32 mouse cellular contexts compared by ENCODE assay signal in genomic region chr15:79850143-79850542, GRCm38 (mm10). TPM values are rescaled to one million over a fixed set of nuclear protein-coding genes. Genes with fewer than 3 reads are reported as not detected.
DNase-seq lines count a peak whose midpoint lies in the region; ATAC-seq and TF ChIP-seq lines count a peak whose summit lies in the region.
"Had no signal": no experiment of that assay in that cellular context is flagged by ENCODE, and none has a peak within 500 bp of the region (broad histone marks: within the 10 kb centered on the region; RNA-seq: fewer than 3 reads in every experiment).

No protein-coding gene starts in this region.

- no peaks in the 10 kb centered on the region for H3K79me2 ChIP-seq in MEL (ENCODE audit: control insufficient read depth, insufficient read depth, low read length, poor library complexity)

- H3K27ac ChIP-seq in liver, embryonic 14.5 days, result no peak overlapping the region
- no peak overlapping the region for H3K27ac ChIP-seq in MEL (ENCODE audit: control insufficient read depth, low read depth, low read length)
- H3K27ac ChIP-seq in midbrain, embryonic 14.5 days (replicated peaks; ENCODE audit: low read depth, low read length), result no peak overlapping the region
- no peak overlapping the region for H3K27ac ChIP-seq in intestine, embryonic 16.5 days (ENCODE audit: low read length)
- H3K27ac ChIP-seq in forebrain, embryonic 15.5 days (replicated peaks), result no peak overlapping the region
- H3K27ac ChIP-seq: embryonic facial prominence, embryonic 10.5 days; embryonic facial prominence, embryonic 13.5 days; forebrain, embryonic 10.5 days; forebrain, embryonic 13.5 days; gastrocnemius, adult 2 months; hindbrain, embryonic 12.5 days; hindbrain, embryonic 15.5 days had no signal

- no peaks in the 10 kb centered on the region for H3K27me3 ChIP-seq in liver, embryonic 14.5 days (ENCODE audit: control insufficient read depth, insufficient read depth, low read length)
- H3K27me3 ChIP-seq in E14TG2a.4 (ENCODE audit: insufficient read depth, low read length), result no peaks in the 10 kb centered on the region
- peaks cover 0 to 2% of the 10 kb centered on the region in 2 experiments; a peak in 1 of 4 replicates for H3K27me3 ChIP-seq in MEL (ENCODE audit: control insufficient read depth in 1 of 2, insufficient read depth in 2 of 2, low read length in 2 of 2)
- no peaks in the 10 kb centered on the region for H3K27me3 ChIP-seq in midbrain, embryonic 14.5 days (ENCODE audit: control insufficient read depth, insufficient read depth, low read length)
- H3K27me3 ChIP-seq in intestine, embryonic 16.5 days (replicated peaks; ENCODE audit: control insufficient read depth, insufficient read depth, low read length), result no peaks in the 10 kb centered on the region
- no peaks in the 10 kb centered on the region for H3K27me3 ChIP-seq in forebrain, embryonic 15.5 days
- H3K27me3 ChIP-seq: embryonic facial prominence, embryonic 13.5 days; hindbrain, embryonic 12.5 days; hindbrain, embryonic 15.5 days had no signal

- no peak for TF ChIP-seq POLR2A in MEL (IDR thresholded peaks at IDR 0.05; ENCODE audit: control insufficient read depth in 1 of 2, insufficient read depth in 1 of 2, low read depth in 1 of 2, low read length in 2 of 2, poor library complexity in 1 of 2)

- H3K4me1 ChIP-seq in liver, embryonic 14.5 days (replicated peaks; ENCODE audit: control insufficient read depth in 2 of 2, insufficient read depth in 2 of 2, low read length in 1 of 2), result no peaks in the 10 kb centered on the region
- H3K4me1 ChIP-seq in E14TG2a.4 (replicated peaks; ENCODE audit: low read depth, low read length), result peaks cover 77% of the 10 kb centered on the region
- 0 out of 4 replicates have a peak, but pooled peaks cover 0 to 4% of the 10 kb centered on the region in 2 experiments for H3K4me1 ChIP-seq in MEL (ENCODE audit: control insufficient read depth in 1 of 2, insufficient read depth in 2 of 2, low read length in 2 of 2)
- H3K4me1 ChIP-seq in midbrain, embryonic 14.5 days (ENCODE audit: control insufficient read depth, insufficient read depth, low read length), result no peaks in the 10 kb centered on the region
- peaks cover 6% of the 10 kb centered on the region; the same call in 1 of the 2 replicates for H3K4me1 ChIP-seq in intestine, embryonic 16.5 days (ENCODE audit: control insufficient read depth, insufficient read depth, low read length)
- H3K4me1 ChIP-seq in forebrain, embryonic 15.5 days, result no peaks in the 10 kb centered on the region

- no peak overlapping the region for H3K4me2 ChIP-seq in liver, embryonic 14.5 days (ENCODE audit: low read depth)
- no peak overlapping the region for H3K4me2 ChIP-seq in midbrain, embryonic 14.5 days (ENCODE audit: low read length)
- no peak overlapping the region for H3K4me2 ChIP-seq in intestine, embryonic 16.5 days (ENCODE audit: low read depth, low read length)
- no peak overlapping the region for H3K4me2 ChIP-seq in forebrain, embryonic 15.5 days (replicated peaks)
- H3K4me2 ChIP-seq: embryonic facial prominence, embryonic 13.5 days; forebrain, embryonic 13.5 days; heart, embryonic 11.5 days; hindbrain, embryonic 12.5 days; hindbrain, embryonic 15.5 days had no signal

- no peak for TF ChIP-seq EP300 in liver, embryonic 14.5 days (IDR thresholded peaks at IDR 0.05; ENCODE audit: low read depth)
- no peak for TF ChIP-seq EP300 in MEL (IDR thresholded peaks at IDR 0.05; ENCODE audit: low read depth in 1 of 2, low read length in 2 of 2)

- no peaks in the 10 kb centered on the region for H3K9me3 ChIP-seq in liver, embryonic 14.5 days (ENCODE audit: control insufficient read depth, low read length)
- H3K9me3 ChIP-seq in E14TG2a.4 (ENCODE audit: low read length), result peaks cover 7% of the 10 kb centered on the region; the same call in 1 of the 2 replicates
- no peaks in the 10 kb centered on the region for H3K9me3 ChIP-seq in MEL (replicated peaks; ENCODE audit: insufficient read depth, low read length)
- no peaks in the 10 kb centered on the region for H3K9me3 ChIP-seq in midbrain, embryonic 14.5 days (ENCODE audit: control insufficient read depth, low read length)
- no peaks in the 10 kb centered on the region for H3K9me3 ChIP-seq in intestine, embryonic 16.5 days (ENCODE audit: control insufficient read depth, low read length)
- no peaks in the 10 kb centered on the region for H3K9me3 ChIP-seq in forebrain, embryonic 15.5 days
- H3K9me3 ChIP-seq: embryonic facial prominence, embryonic 10.5 days; embryonic facial prominence, embryonic 13.5 days; forebrain, embryonic 13.5 days; hindbrain, embryonic 15.5 days had no signal

- no peak overlapping the region for H3K9ac ChIP-seq in liver, embryonic 14.5 days (replicated peaks)
- no peak overlapping the region for H3K9ac ChIP-seq in MEL (ENCODE audit: control insufficient read depth, low read depth, low read length, poor library complexity, severe bottlenecking)
- H3K9ac ChIP-seq in midbrain, embryonic 14.5 days (replicated peaks; ENCODE audit: low read length), result no peak overlapping the region
- no peak overlapping the region for H3K9ac ChIP-seq in intestine, embryonic 16.5 days (ENCODE audit: low read depth, low read length)
- no peak overlapping the region for H3K9ac ChIP-seq in forebrain, embryonic 15.5 days (replicated peaks)
- H3K9ac ChIP-seq: embryonic facial prominence, embryonic 13.5 days; forebrain, embryonic 13.5 days; forebrain, postnatal 0 days; hindbrain, embryonic 12.5 days; hindbrain, embryonic 15.5 days had no signal

- WGBS in liver, embryonic 14.5 days (ENCODE audit: insufficient replicate concordance), result 71% methylated on average over 2 of the region's 2 CpGs
- WGBS in midbrain, embryonic 14.5 days, result 95% methylated on average over 2 of the region's 2 CpGs
- WGBS in intestine, embryonic 16.5 days, result 95% methylated on average over 2 of the region's 2 CpGs
- WGBS in forebrain, embryonic 15.5 days, result 93% methylated on average over 2 of the region's 2 CpGs

- H3K36me3 ChIP-seq in liver, embryonic 14.5 days (replicated peaks; ENCODE audit: control insufficient read depth, insufficient read depth, low read depth), result no peaks in the 10 kb centered on the region
- H3K36me3 ChIP-seq in E14TG2a.4 (ENCODE audit: insufficient read depth, low read length), result peaks cover 34% of the 10 kb centered on the region
- H3K36me3 ChIP-seq in MEL (ENCODE audit: control insufficient read depth in 1 of 2, insufficient read depth in 2 of 2, low read length in 2 of 2), result no peaks in the 10 kb centered on the region
- no peaks in the 10 kb centered on the region for H3K36me3 ChIP-seq in midbrain, embryonic 14.5 days (ENCODE audit: control insufficient read depth, insufficient read depth, low read length)
- H3K36me3 ChIP-seq in intestine, embryonic 16.5 days (ENCODE audit: control insufficient read depth, insufficient read depth, low read length), result no peaks in the 10 kb centered on the region
- H3K36me3 ChIP-seq in forebrain, embryonic 15.5 days, result no peaks in the 10 kb centered on the region
- H3K36me3 ChIP-seq: embryonic facial prominence, embryonic 10.5 days; embryonic facial prominence, embryonic 13.5 days; forebrain, embryonic 10.5 days; hindbrain, embryonic 12.5 days; hindbrain, embryonic 15.5 days had no signal

- peak; percentile 31 for TF ChIP-seq RAD21 in MEL (IDR thresholded peaks at IDR 0.05; ENCODE audit: low read depth, low read length)

- H3K4me3 ChIP-seq in liver, embryonic 14.5 days (ENCODE audit: insufficient read depth in 1 of 2, low read depth in 2 of 2, low read length in 2 of 2), result no peak overlapping the region
- no peak overlapping the region for H3K4me3 ChIP-seq in E14TG2a.4 (replicated peaks; ENCODE audit: low read length)
- H3K4me3 ChIP-seq in MEL (ENCODE audit: control insufficient read depth in 1 of 2, insufficient read depth in 1 of 2, low read depth in 2 of 2, low read length in 2 of 2), result no peak overlapping the region
- no peak overlapping the region for H3K4me3 ChIP-seq in midbrain, embryonic 14.5 days (replicated peaks; ENCODE audit: low read depth, low read length)
- no peak overlapping the region for H3K4me3 ChIP-seq in intestine, embryonic 16.5 days (ENCODE audit: low read length)
- H3K4me3 ChIP-seq in forebrain, embryonic 15.5 days, result no peak overlapping the region
- H3K4me3 ChIP-seq: embryonic facial prominence, embryonic 10.5 days; embryonic facial prominence, embryonic 13.5 days; forebrain, embryonic 10.5 days; forebrain, embryonic 13.5 days; gastrocnemius, adult 2 months; hindbrain, embryonic 12.5 days; hindbrain, embryonic 15.5 days had no signal

- peak; percentile 12; the same call in 1 of the 2 replicates for TF ChIP-seq CTCF in liver, embryonic 14.5 days (IDR thresholded peaks at IDR 0.05; ENCODE audit: low read depth)
- TF ChIP-seq CTCF in E14TG2a.4 (conservative IDR thresholded peaks at IDR 0.05; ENCODE audit: low read length) (peak; percentile 27), MEL (IDR thresholded peaks at IDR 0.05 in 2 of 3, conservative IDR thresholded peaks at IDR 0.05 in 1 of 3; ENCODE audit: control insufficient read depth in 1 of 3, insufficient read depth in 1 of 3, low read depth in 2 of 3, low read length in 3 of 3, poor library complexity in 1 of 3, severe bottlenecking in 1 of 3) (peak; percentile 14 to 44 (median 29); a peak in 5 of 6 replicates)

- no peak for ATAC-seq in liver, embryonic 14.5 days (ENCODE audit: insufficient read depth)
- 0 out of 2 replicates have a peak, but pooled peaks have one; percentile 40 for ATAC-seq in monocyte, adult 5-6 weeks (replicated peaks; ENCODE audit: insufficient number of reproducible peaks, low FRiP score, low TSS enrichment, poor library complexity, severe bottlenecking)
- no peak for ATAC-seq in midbrain, embryonic 14.5 days (ENCODE audit: low FRiP score, low TSS enrichment)
- no peak for ATAC-seq in intestine, embryonic 16.5 days
- ATAC-seq in forebrain, embryonic 15.5 days (replicated peaks), result no peak
- ATAC-seq: CD4-positive, CD25-positive, alpha-beta regulatory T cell, adult 4 months; forebrain, embryonic 13.5 days; forebrain, postnatal 0 days; Patski had no signal

- no peak for DNase-seq in liver, embryonic 14.5 days (ENCODE audit: low read depth in 3 of 3, low spot score in 3 of 3)
- DNase-seq in liver (no peak), MEL (ENCODE audit: low read depth, low spot score) (peak; percentile 65)
- no peak for DNase-seq in midbrain, embryonic 14.5 days
- DNase-seq: adrenal gland, adult 2 months; adrenal gland, postnatal 14 days; cerebellum, adult 11-12 months; cerebellum, adult 8-10 months; cerebellum, postnatal 10 days; cerebellum, postnatal 36 days; embryo, embryonic 11 days; forebrain, postnatal 0 days; gastrocnemius, adult 2 months; gastrocnemius, postnatal 14 days; heart, adult 11 months had no signal

RNA-seq across cellular contexts. Expression of gene Cbx6, which starts 15.7 kb away (rescaled TPM):
- 7.2 and 7.7 TPM in 2 replicates for polyA plus RNA-seq in liver, embryonic 14.5 days (2012; rRNA removed)
- 2.9 and 3.7 TPM in 2 replicates for polyA plus RNA-seq in liver, embryonic 14.5 days (2014; fragmentation: Nextera tagmentation; extraction: Ambion mirVana)
- total RNA-seq in MEL (2012; rRNA removed), result 21.7 and 25.1 TPM in 2 replicates
- polyA plus RNA-seq in MEL (2012; ENCODE audit: insufficient read depth in 1 of 2, insufficient read length in 2 of 2, low read depth in 1 of 2, low replicate concordance in 2 of 2, missing spikeins in 1 of 2), result 10 to 100 TPM in 1 of 2 experiments, not detected in 1; 43.6 TPM
- 2.5 to 7.1 TPM (median 6.5 TPM) in 3 replicates for total RNA-seq in monocyte, adult 5-6 weeks (2017)
- 46.7 and 52.1 TPM in 2 replicates for polyA plus RNA-seq in midbrain, embryonic 14.5 days (2014; fragmentation: Nextera tagmentation; extraction: Ambion mirVana)
- polyA plus RNA-seq in intestine, embryonic 16.5 days (2015; fragmentation: Nextera tagmentation; extraction: Ambion mirVana), result 31.4 and 31.6 TPM in 2 replicates
- polyA plus RNA-seq in forebrain, embryonic 15.5 days (2015; fragmentation: Nextera tagmentation; extraction: Ambion mirVana), result 50.1 and 52.7 TPM in 2 replicates

RNA-seq across cellular contexts. Expression of gene Npcd, which starts 16.1 kb away (rescaled TPM):
- polyA plus RNA-seq in liver, embryonic 14.5 days (2012; rRNA removed), result not detected in 2 replicates
- polyA plus RNA-seq in liver, embryonic 14.5 days (2014; fragmentation: Nextera tagmentation; extraction: Ambion mirVana), result 0.08 TPM in 1 of 2 replicates, not detected in the other
- 0.23 TPM in 1 of 2 replicates, not detected in the other for total RNA-seq in MEL (2012; rRNA removed)
- not detected for polyA plus RNA-seq in MEL (2012; ENCODE audit: insufficient read depth in 1 of 2, insufficient read length in 2 of 2, low read depth in 1 of 2, low replicate concordance in 2 of 2, missing spikeins in 1 of 2)
- total RNA-seq in monocyte, adult 5-6 weeks (2017), result not detected in 3 replicates
- polyA plus RNA-seq in midbrain, embryonic 14.5 days (2014; fragmentation: Nextera tagmentation; extraction: Ambion mirVana), result 0.26 TPM in 1 of 2 replicates, not detected in the other
- polyA plus RNA-seq in intestine, embryonic 16.5 days (2015; fragmentation: Nextera tagmentation; extraction: Ambion mirVana), result not detected in 2 replicates
- 0.46 TPM in 1 of 2 replicates, not detected in the other for polyA plus RNA-seq in forebrain, embryonic 15.5 days (2015; fragmentation: Nextera tagmentation; extraction: Ambion mirVana)
- total RNA-seq: hematopoietic stem cell, adult 5-6 weeks had no signal
- polyA plus RNA-seq: C2C12; CD4-positive, CD25-positive, alpha-beta regulatory T cell, adult 4 months; embryonic facial prominence, embryonic 10.5 days; forebrain, embryonic 10.5 days; forebrain, embryonic 13.5 days; heart, embryonic 14.5 days; heart, postnatal 0 days had no signal

RNA-seq across cellular contexts. Expression of gene Apobec3, which starts 41.3 kb away (rescaled TPM):
- polyA plus RNA-seq in liver, embryonic 14.5 days (2012; rRNA removed), result 23.5 and 29.8 TPM in 2 replicates
- 34.3 and 35.9 TPM in 2 replicates for polyA plus RNA-seq in liver, embryonic 14.5 days (2014; fragmentation: Nextera tagmentation; extraction: Ambion mirVana)
- total RNA-seq in MEL (2012; rRNA removed), result 17.2 and 22.2 TPM in 2 replicates
- 10 to 100 TPM in 1 of 2 experiments, not detected in 1; 38.6 TPM for polyA plus RNA-seq in MEL (2012; ENCODE audit: insufficient read depth in 1 of 2, insufficient read length in 2 of 2, low read depth in 1 of 2, low replicate concordance in 2 of 2, missing spikeins in 1 of 2)
- 85.0 to 218 TPM (median 113 TPM) in 3 replicates for total RNA-seq in monocyte, adult 5-6 weeks (2017)
- 0.92 and 5.0 TPM in 2 replicates for polyA plus RNA-seq in midbrain, embryonic 14.5 days (2014; fragmentation: Nextera tagmentation; extraction: Ambion mirVana)
- 12.9 and 16.2 TPM in 2 replicates for polyA plus RNA-seq in intestine, embryonic 16.5 days (2015; fragmentation: Nextera tagmentation; extraction: Ambion mirVana)
- polyA plus RNA-seq in forebrain, embryonic 15.5 days (2015; fragmentation: Nextera tagmentation; extraction: Ambion mirVana), result 6.6 TPM in 2 replicates

RNA-seq across cellular contexts. Expression of gene Nptxr, which starts 45.6 kb away (rescaled TPM):
- 0.09 and 0.13 TPM in 2 replicates for polyA plus RNA-seq in liver, embryonic 14.5 days (2012; rRNA removed)
- 0.11 TPM in 1 of 2 replicates, not detected in the other for polyA plus RNA-seq in liver, embryonic 14.5 days (2014; fragmentation: Nextera tagmentation; extraction: Ambion mirVana)
- total RNA-seq in MEL (2012; rRNA removed), result 0.03 and 0.04 TPM in 2 replicates
- polyA plus RNA-seq in MEL (2012; ENCODE audit: insufficient read depth in 1 of 2, insufficient read length in 2 of 2, low read depth in 1 of 2, low replicate concordance in 2 of 2, missing spikeins in 1 of 2), result under 1 TPM in 1 of 2 experiments, not detected in 1; 0.33 TPM
- total RNA-seq in monocyte, adult 5-6 weeks (2017), result 0.10 TPM in 1 of 3 replicates, not detected in the others
- polyA plus RNA-seq in midbrain, embryonic 14.5 days (2014; fragmentation: Nextera tagmentation; extraction: Ambion mirVana), result 17.8 and 42.5 TPM in 2 replicates
- polyA plus RNA-seq in intestine, embryonic 16.5 days (2015; fragmentation: Nextera tagmentation; extraction: Ambion mirVana), result 1.3 and 1.8 TPM in 2 replicates
- polyA plus RNA-seq in forebrain, embryonic 15.5 days (2015; fragmentation: Nextera tagmentation; extraction: Ambion mirVana), result 19.4 and 19.5 TPM in 2 replicates
